Mouse (Mus musculus): ENCODE data around the gene Cdc73. TPM values are rescaled to one million over a fixed set of nuclear protein-coding genes. Genes with fewer than 3 reads are reported as not detected.

Gene Cdc73
- polyA plus RNA-seq (2014; fragmentation: Illumina TruSeq; extraction: RNeasy Lipid Tissue Mini Kit (QIAGEN cat#74804); ENCODE audit: low read depth, low replicate concordance) = 90.9 TPM

DNA sequence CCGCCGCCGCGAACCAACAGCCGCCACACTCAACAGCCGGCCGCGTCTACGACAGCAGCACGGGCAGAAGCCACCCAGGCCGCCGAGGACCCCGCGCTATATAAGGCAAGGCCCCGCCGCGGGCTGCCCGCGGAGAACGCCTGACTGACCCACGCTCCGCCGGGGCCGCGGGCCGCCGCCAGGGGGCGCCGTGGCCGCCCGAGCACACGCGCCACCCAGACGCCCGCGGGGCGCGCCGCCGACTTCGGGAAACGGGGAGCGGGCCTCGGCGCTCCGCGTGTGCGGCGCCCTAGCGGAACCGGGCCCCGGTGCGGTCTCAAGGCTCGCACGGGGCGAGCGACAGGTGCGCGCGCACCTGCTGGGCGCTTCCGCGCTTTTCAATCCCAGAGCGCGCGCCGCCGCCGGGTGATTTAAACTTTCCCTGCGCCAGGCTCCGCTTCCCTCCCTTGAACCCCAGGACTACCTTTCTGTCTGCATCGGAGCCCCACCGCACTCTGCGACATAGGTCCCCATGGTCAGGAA, at the start of gene Cdc73:
Cdc73 (minus strand) TSS at position 153 of the 522 bp plus-strand sequence.

GRCm38 (mm10) chr1:143716038-143716437, 13.3 kb upstream of the Cdc73 start, which contains the start of gene Glrx2:
TSS of gene Glrx2 (plus strand) at chr1:143716338.

DNA sequence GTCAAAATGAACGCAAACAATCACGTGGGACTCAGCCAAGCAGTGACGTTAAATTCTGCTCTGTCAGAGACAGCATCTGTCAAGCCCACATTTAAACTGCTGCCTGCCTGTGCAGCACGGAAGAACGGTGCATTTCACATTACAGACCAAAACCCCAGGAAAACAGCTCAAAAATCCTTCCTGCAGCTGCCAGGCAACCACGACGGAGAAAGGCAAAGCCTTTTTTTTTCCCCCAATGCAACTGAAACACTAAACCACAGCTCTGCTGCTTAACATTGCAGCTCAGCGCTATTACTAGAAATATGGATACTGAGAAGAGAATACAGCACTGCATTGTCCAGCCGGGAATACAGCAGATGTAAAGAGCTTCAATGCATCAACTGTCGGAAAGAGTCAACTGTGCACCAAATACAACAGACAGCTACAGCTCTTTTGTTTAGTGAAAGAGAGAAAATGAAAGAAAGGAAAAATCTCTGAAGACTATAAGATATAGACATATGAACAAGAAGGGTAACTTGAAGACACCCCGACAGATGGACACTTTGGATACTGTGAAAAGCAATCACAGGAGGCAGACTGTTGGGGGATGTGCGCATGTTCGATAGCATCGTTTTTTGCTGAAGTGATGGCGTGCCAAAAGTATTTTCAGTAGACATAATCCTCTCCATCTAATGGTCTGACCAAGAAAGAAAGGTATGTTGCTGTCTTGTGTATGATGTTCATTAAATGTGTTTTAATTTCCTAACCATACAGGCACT, 61.9 kb downstream of the Cdc73 start, which contains the start of gene B3galt2:
B3galt2 (plus strand) TSS at position 15 of the 758 bp plus-strand sequence.

Other genes starting within 250 kb of the Cdc73 start
- 2.6 TPM for gene B3galt2, start 62.2 kb downstream of the Cdc73 start, polyA plus RNA-seq (2014; fragmentation: Illumina TruSeq; extraction: RNeasy Lipid Tissue Mini Kit (QIAGEN cat#74804); ENCODE audit: low read depth, low replicate concordance)
- 136 TPM for gene Glrx2, start 13.4 kb upstream of the Cdc73 start, polyA plus RNA-seq (2014; fragmentation: Illumina TruSeq; extraction: RNeasy Lipid Tissue Mini Kit (QIAGEN cat#74804); ENCODE audit: low read depth, low replicate concordance)
- gene Trove2, start 74.2 kb upstream of the Cdc73 start, polyA plus RNA-seq (2014; fragmentation: Illumina TruSeq; extraction: RNeasy Lipid Tissue Mini Kit (QIAGEN cat#74804); ENCODE audit: low read depth, low replicate concordance) = 42.5 TPM
- 103 TPM for gene Uchl5, start 74.4 kb upstream of the Cdc73 start, polyA plus RNA-seq (2014; fragmentation: Illumina TruSeq; extraction: RNeasy Lipid Tissue Mini Kit (QIAGEN cat#74804); ENCODE audit: low read depth, low replicate concordance)